Mouse (Mus musculus) thymus, adult 2 months (tissue): ENCODE measurements around the gene Olfr373. TPM values are rescaled to one million over a fixed set of nuclear protein-coding genes. Genes with fewer than 3 reads are reported as not detected.
A peak's percentile ranks its signal among the peaks of the same experiment; 100 is the strongest.

Experiments used
- DNase-seq: peaks from one replicate; pipeline ENCODE4 v3.0.0; 2021
- H3K27ac ChIP-seq: fragments of 200-500 bp; 2 replicates; pipeline ENCODE4 v1.5.1; 2012; ENCODE audit warnings: low read length, control low read depth; ENCODE audit not compliant: control insufficient read depth, insufficient read depth
- H3K27me3 ChIP-seq: fragments of 200-500 bp; 2 replicates; pipeline ENCODE4 v1.6.1; 2012; ENCODE audit warnings: mild to moderate bottlenecking, low read length, moderate library complexity, mixed read lengths; ENCODE audit not compliant: control insufficient read depth, insufficient read depth
- H3K36me3 ChIP-seq: fragments of 200-500 bp; 2 replicates; pipeline ENCODE4 v1.6.1; 2012; ENCODE audit warnings: mild to moderate bottlenecking, low read length, moderate library complexity; ENCODE audit not compliant: control insufficient read depth, insufficient read depth
- H3K4me1 ChIP-seq: fragments of 200-500 bp; replicated peaks from 2 replicates; pipeline ENCODE4 v1.6.1; 2012; ENCODE audit warnings: low read length; ENCODE audit not compliant: control insufficient read depth, insufficient read depth
- H3K4me3 ChIP-seq: fragments of 200-500 bp; 2 replicates; pipeline ENCODE4 v1.5.1; 2012; ENCODE audit warnings: mild to moderate bottlenecking, low read length, control low read depth, moderate library complexity; ENCODE audit not compliant: control insufficient read depth, insufficient read depth
- CTCF ChIP-seq: fragments of 200-500 bp; IDR thresholded peaks from 2 replicates; pipeline ENCODE4 v1.5.1; 2012; ENCODE audit warnings: mild to moderate bottlenecking, control low read depth, low read length, moderate library complexity, borderline replicate concordance; ENCODE audit not compliant: control insufficient read depth, poor library complexity, insufficient read depth; ENCODE audit errors: extremely low read depth
- POLR2A ChIP-seq: fragments of 200-500 bp; IDR thresholded peaks from 2 replicates; pipeline ENCODE4 v1.6.1; 2012; ENCODE audit warnings: mild to moderate bottlenecking, low read length, control low read depth, moderate library complexity; ENCODE audit not compliant: control insufficient read depth, poor library complexity, insufficient read depth; ENCODE audit errors: extremely low read depth
- WGBS: fragments of 180-500 bp; shearing (Covaris S2); methylation state at CpG from one replicate; pipeline ENCODE4 v1.1.7; 2018; 5-methylcytosine and 5-hydroxymethylcytosine counted together
- polyA plus RNA-seq: library from polyadenylated mRNA; depleted of rRNA; stranded (reverse); fragments of >200 nt; gene quantifications from 2 replicates; pipeline ENCODE4 v1.2.3, GENCODE M21; 2012

The Olfr373 gene
- polyA plus RNA-seq, 1 experiment = not detected

DNA sequence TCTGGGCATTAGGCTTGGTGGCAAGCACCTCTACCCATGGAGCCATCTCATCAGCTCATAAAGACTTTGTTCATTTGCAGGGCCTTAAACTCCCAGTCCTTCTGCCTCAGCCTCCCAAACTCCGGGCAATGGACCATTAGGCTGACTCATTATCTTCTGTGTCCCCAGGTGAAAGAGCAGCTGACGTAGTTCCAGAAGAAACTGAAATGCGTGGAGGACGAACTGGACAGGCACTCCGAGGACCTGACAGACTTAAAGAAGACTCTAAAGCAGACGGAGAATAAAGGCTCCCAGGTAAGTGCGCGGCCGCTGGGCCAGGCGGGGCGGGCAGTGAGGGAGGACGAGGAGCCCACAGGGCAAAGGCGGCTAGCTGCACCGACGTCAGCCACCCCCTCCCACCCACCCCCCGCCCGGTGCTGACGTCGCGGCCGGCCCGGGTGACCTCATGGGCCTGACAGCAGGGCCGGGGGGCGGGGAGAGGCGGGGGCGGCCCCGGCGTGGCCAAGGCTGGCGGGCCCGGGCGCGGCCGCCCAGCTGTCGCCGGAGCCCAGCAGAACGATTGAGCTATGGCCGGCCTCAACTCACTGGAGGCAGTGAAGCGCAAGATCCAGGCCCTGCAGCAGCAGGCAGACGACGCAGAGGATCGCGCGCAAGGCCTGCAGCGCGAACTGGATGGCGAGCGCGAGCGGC lies 51.9 kb downstream of the Olfr373 start, which contains the start of gene Tpm4:
Gene Tpm4 (plus strand): TSS at position 220 of the 690 bp plus-strand sequence.
- H3K27me3 ChIP-seq = no peaks in the 10 kb centered on the region
- 4% methylated on average over 48 of the region's 49 CpGs for WGBS
- TF ChIP-seq CTCF (no peak), POLR2A (no peak)
- H3K4me3 ChIP-seq = peak within 1 kb of the TSS; percentile 69
- peak; percentile 51 for DNase-seq
- H3K36me3 ChIP-seq = peaks cover 11% of the 10 kb centered on the region
- peak within 1 kb of the TSS; percentile 96 for H3K27ac ChIP-seq
- H3K4me1 ChIP-seq = peaks cover 30% of the 10 kb centered on the region

DNA sequence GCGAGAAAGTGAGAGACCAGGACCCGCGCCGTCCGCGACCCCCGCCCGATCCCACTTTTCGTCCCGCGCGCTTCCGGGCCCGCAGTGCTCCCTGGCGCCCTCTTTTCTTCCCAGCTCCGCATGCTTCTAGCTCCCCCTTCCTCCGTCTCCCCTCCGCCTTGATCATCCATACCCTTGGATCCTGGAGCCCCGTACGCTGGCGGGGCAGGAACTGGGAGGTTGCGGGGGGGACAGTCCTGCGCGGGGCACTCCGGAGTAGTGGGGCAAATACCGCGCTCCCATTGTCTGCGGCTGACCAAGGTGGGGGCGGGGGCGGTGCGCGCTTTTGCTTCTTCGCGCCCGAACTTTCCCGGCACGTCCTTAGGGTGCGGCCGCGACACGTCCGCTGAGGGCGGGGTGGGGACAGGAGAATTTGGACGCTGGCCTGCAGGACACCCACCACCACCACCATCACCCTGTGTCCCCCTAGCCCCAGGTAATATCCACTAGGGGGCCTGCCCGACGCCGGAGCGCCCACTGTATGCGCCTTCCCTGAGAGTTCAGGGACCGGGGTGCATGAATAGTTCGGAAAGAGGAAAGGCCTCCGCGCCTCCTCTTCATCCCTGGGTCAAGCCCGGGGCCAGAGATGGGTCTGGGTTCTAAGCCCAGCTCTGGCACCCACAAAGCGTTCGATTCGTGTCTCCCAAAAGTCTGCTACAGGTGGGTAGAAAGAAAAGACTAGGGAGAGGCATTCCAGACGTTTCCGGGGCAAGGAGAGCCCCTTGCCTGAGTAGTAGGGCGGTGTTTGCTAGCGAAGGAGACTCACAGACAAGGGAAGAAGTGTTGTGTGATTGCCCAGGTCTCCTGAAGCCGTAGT lies 52.7 kb downstream of the Olfr373 start:
- Histone ChIP-seq H3K27ac (peak overlapping the region; percentile 96), H3K36me3 (peaks cover 11% of the 10 kb centered on the region), H3K4me3 (peak overlapping the region; percentile 69), H3K27me3 (no peaks in the 10 kb centered on the region), H3K4me1 (peaks cover 30% of the 10 kb centered on the region)
- DNase-seq = peak; percentile 68
- TF ChIP-seq POLR2A (no peak), CTCF (peak; percentile 67; the same call in 1 of the 2 replicates)
- under 1% methylated on average over 62 of the region's 62 CpGs for WGBS

DNA sequence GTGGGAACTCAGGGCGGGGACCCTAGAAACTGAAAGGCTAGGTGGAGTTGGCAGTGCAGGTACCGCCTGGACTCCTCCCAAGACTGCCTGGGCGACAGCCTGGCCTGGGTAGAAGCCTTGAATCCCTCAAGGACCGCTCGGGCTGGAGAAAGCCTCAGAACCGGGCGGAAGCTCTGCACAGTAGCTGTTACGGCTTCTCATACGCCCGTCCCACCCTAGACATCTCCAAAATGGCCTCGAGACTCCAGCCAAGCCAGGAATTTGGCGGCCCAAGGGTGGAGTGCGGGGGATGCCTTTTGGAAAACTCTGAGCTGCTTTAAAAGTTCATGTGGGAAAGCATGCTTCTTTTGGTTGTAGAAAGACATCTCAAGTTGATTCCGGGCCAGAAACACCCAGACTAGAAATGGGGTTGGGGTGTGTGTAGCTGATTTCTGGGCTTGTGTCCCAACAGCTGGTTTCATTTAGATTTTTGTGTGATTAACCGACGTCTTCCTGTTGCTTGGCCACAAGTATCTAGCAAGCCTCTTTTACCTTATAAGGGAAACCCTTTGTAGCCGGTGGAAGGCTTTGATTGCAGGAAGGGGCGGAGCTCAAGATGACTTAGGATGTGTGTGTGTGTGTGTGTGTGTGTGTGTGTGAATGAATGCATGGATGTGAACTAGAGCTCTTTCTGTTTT lies 53.5 kb downstream of the Olfr373 start:
- Histone ChIP-seq H3K4me1 (peaks cover 27% of the 10 kb centered on the region), H3K4me3 (peak overlapping the region; percentile 69), H3K36me3 (peaks cover 18% of the 10 kb centered on the region), H3K27ac (peak overlapping the region; percentile 96), H3K27me3 (no peaks in the 10 kb centered on the region)
- DNase-seq = peak; percentile 86
- TF ChIP-seq CTCF (no peak), POLR2A (no peak)
- under 1% methylated on average over 18 of the region's 18 CpGs for WGBS

DNA sequence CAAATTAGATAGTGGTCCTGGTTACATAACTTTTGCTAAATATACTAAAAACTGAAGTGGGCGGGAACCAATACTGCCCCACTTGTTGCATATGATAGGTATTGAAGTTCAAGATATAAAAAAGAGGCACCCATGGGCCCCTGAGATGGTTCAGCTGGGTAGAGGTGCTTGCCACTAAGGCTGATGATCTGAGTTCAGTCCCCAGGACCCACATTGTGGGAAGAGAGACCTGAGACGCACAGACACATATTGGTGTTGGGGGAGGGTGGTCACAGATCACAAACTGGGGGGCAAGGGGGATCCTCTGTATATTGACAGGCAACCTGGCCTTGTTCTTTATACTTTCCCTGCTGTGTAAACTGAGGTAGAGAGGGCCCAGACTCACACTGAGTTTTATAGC lies 54.5 kb downstream of the Olfr373 start:
- TF ChIP-seq POLR2A (no peak), CTCF (no peak)
- peak overlapping the region; percentile 37; the same call in 1 of the 2 replicates for H3K27ac ChIP-seq
- no peaks in the 10 kb centered on the region for H3K27me3 ChIP-seq
- DNase-seq = no peak
- peaks cover 19% of the 10 kb centered on the region for H3K4me1 ChIP-seq
- H3K36me3 ChIP-seq = peaks cover 28% of the 10 kb centered on the region
- no peak overlapping the region for H3K4me3 ChIP-seq
- 82% methylated on average over 2 of the region's 2 CpGs for WGBS

DNA sequence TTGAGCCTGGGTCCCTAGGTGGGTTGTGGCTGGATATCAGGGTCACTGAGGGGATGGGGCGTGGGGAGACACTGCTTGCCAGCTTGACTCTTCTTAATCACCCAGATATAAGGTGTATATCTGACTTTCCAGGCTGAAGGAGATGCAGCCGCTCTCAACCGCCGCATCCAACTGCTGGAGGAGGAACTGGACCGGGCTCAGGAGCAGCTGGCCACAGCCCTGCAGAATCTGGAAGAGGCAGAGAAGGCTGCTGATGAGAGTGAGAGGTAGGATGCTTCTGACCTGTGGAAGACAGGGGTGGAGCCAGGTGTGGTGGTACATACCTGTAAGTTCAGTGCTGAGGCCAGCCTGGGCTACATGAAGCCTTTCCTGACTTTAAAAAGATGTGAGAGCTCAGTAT lies 55.5 kb downstream of the Olfr373 start:
- WGBS = over 99% methylated on average over 5 of the region's 5 CpGs
- no peak for DNase-seq
- H3K27ac ChIP-seq = no peak overlapping the region
- TF ChIP-seq POLR2A (no peak), CTCF (no peak)
- peaks cover 37% of the 10 kb centered on the region for H3K36me3 ChIP-seq
- peaks cover 19% of the 10 kb centered on the region for H3K4me1 ChIP-seq
- H3K27me3 ChIP-seq = no peaks in the 10 kb centered on the region
- no peak overlapping the region for H3K4me3 ChIP-seq

DNA sequence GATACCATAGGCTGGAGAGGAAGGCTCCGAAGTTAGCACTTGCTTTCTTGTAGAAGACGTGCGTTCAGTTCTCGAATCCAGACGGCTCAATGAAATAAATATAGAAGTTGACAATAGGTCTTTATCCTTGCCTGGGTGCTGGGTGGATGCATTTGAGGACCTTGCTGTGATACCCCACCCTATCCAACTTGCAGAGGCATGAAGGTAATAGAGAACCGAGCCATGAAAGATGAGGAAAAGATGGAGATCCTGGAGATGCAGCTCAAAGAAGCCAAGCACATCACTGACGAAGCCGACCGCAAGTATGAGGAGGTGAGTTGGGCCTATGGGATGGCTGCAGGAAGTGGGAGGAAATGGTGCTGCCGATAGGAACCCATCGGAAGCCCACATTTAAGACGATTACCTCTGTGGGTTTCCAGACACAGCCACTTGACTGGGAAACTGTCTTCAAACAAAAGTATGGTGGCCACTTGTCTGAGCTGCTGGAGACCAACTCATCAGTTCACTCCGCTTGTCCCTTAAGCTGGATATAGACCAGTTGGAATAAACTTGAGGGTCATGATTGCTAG lies 60.4 kb downstream of the Olfr373 start:
- Histone ChIP-seq H3K4me3 (no peak overlapping the region), H3K36me3 (peaks cover 77% of the 10 kb centered on the region), H3K27me3 (no peaks in the 10 kb centered on the region), H3K27ac (no peak overlapping the region), H3K4me1 (no peaks in the 10 kb centered on the region; the same call in 1 of the 2 replicates)
- TF ChIP-seq CTCF (no peak), POLR2A (no peak)
- WGBS = 89% methylated on average over 13 of the region's 13 CpGs
- no peak for DNase-seq
